Mouse (Mus musculus) brain, embryonic 14.5 days (tissue): ENCODE measurements at regions not wholly inside any gene's neighbourhood (a gene's known extent, or its start where the extent isn't known, plus 50 kb on each side); places are given as distances from the start of the nearest gene placed in this dataset.

Source experiments
- DNase-seq: peaks from one replicate; pipeline ENCODE4 v3.0.0-alpha.2; 2011; ENCODE audit warnings: low read depth
- CTCF ChIP-seq: fragments of 200-500 bp; IDR thresholded peaks from 2 replicates; pipeline ENCODE4 v1.5.1; 2012; ENCODE audit warnings: inconsistent platforms, mild to moderate bottlenecking, moderate library complexity, borderline replicate concordance; ENCODE audit not compliant: insufficient read depth, insufficient read length; ENCODE audit errors: extremely low read depth
- POLR2A ChIP-seq: fragments of 200-500 bp; IDR thresholded peaks from 2 replicates; pipeline ENCODE4 v1.6.1; 2012; ENCODE audit warnings: mild to moderate bottlenecking, inconsistent platforms, borderline replicate concordance; ENCODE audit not compliant: poor library complexity, insufficient read depth, insufficient read length, severe bottlenecking; ENCODE audit errors: extremely low read depth

DNA sequence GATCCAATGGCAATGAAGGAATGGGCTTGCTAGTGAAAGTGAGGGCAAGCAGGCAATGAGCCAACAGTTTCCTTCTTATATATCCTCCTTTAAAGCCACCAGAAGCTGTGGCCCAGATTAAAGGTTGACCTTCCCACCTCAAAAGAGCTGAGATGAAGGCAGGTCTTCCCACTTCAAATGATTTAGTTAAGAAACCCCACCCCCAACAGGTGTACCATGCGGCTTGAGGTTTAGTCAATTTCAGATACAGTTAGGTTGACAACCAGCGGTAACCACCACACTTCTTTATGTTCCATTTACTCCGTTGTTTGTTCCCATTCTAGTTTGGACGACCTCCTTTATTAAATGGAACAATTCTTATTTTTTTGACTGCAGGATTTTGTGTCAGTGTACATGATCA is 317.8 kb upstream of the Ptger4 start:
- TF ChIP-seq CTCF = no peak
- no peak for DNase-seq

DNA sequence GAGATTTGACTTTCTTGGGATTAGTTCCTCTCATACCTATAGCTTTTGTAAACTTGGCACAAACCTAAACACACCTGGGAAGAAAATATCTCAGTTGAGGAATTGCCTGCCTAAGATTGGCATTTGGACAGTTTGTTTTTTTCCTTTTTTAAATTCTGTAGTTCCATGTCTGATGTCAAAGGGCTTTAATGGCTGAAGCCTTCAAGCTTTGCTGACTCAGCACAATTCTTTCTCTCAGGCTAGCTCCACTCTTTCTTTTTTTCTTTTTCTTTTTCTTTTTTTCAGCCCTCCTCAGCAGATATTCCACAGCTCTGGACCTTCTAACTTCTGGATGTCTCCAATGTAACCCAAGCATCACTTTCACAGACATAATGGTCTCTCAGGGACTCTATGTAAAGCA is 330.4 kb upstream of the Ptger4 start:
- TF ChIP-seq POLR2A = no peak
- no peak for TF ChIP-seq CTCF
- DNase-seq = no peak

DNA sequence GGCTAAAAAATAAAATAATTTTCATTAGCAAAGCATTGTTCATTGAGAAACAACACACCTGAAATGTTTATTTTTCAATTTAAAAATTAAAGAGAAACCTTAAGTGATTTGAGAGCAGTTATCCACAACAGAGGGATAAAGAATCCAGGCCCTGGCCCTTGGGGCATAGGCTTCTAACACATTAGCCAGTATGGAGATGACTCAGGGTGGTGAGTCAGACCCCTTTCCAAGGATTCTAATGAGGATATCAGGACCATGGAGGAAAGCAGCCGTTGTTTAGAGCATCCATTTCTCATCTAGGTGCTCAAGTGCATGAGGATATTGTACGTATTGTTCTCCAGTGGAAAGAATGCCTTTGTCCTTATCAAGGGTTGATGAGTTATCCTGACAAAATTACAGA is 335.6 kb upstream of the Ptger4 start:
- TF ChIP-seq POLR2A = no peak
- TF ChIP-seq CTCF = no peak
- no peak for DNase-seq

DNA sequence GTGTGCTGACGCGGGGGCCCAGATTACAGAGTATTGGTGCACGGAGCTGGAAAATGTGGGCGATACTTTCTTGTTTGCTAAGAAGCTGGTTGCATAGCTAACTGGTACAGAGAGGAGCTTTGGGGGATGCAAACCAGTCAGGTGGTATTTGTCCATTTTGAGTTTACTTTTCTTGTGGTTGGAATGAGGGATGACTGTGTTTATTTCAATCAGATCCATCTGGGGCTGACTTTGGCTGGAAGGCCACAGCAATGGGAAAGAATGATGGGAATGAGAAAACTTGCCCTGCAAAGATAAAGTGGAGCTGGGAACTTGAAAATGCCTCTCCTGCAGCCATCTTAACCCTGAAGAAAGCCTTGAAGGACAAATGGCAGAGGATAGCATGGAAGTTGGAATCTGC is 336.4 kb upstream of the Ptger4 start:
- no peak for DNase-seq

DNA sequence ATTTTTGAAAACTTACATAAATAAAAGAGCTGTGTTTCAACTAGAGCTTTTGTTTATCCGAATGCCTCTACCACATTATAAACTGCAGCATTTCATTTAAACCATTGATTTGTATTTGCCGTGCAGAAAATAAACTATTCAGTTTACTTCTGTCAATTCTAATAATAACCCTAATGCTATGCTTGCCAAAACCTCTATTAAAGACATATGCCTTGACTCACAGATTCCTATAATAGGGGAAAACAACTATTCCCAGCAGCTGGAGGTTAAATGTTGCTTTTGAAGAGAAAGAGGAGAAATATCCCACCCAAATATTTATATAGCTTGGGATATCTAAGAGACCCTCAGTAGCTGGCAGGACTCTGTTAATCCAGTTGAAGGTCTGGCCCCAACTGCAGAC is 340.4 kb upstream of the Ptger4 start:
- TF ChIP-seq CTCF (no peak), POLR2A (no peak)
- no peak for DNase-seq

More for the DNA sequence above, 336.4 kb upstream of the Ptger4 start:
- TF ChIP-seq CTCF (no peak), POLR2A (no peak)

- DNase-seq = no peak
- TF ChIP-seq POLR2A = no peak
- TF ChIP-seq CTCF = no peak
Observed at GRCm38 (mm10) chr15:5604732-5605266, 360.8 kb upstream of the Ptger4 start.

- TF ChIP-seq POLR2A (no peak), CTCF (no peak)
- no peak for DNase-seq
Observed at GRCm38 (mm10) chr15:5607533-5607932, 363.5 kb upstream of the Ptger4 start.

- no peak for DNase-seq
- no peak for TF ChIP-seq CTCF
- TF ChIP-seq POLR2A = no peak
Observed at GRCm38 (mm10) chr15:5623021-5623420, 379.0 kb upstream of the Ptger4 start.

- TF ChIP-seq POLR2A (no peak), CTCF (no peak)
- no peak for DNase-seq
Observed at GRCm38 (mm10) chr15:5625367-5625766, 381.4 kb upstream of the Ptger4 start.

DNA sequence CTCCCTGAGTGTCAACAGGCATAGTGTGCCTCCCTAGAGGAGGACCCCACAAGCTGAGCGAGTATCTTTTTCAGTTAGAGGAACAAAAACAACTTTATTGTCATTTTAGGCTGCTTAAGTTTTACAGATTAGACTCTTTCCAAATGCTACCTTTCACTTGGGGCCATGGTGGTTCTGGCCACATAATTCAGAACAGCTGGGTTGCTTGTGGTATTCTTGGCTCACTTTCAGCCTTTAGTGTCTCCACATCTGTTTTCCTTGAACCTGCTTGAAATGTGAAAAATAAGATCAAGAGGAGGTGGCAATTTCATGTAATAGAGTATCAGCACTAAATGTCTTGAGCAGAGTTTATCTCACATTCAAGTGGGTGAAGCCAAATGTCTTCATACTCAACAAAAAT is 402.7 kb upstream of the Ptger4 start:
- TF ChIP-seq CTCF = no peak
- TF ChIP-seq POLR2A = no peak
- DNase-seq = no peak

DNA sequence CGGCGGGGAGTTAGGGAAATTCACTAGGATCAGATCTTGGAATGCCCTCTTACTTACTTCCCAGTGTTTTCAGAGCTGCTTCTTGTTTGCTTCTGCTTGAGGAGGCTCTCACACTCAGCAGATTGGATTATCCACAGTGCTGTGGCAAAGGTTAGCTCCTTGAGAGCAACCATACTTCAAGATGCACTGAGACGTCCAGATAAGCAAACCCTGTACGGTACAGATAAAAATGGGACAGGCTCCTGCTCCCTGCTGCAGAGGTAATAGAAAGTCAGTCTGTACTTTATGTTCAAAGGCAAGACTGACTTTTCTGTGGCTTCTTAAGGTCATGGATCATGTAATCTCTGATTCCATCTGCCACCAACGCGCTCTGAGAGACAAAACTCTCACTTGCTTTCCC is 414.8 kb upstream of the Ptger4 start:
- TF ChIP-seq CTCF = no peak
- TF ChIP-seq POLR2A = no peak
- no peak for DNase-seq

GRCm38 (mm10) chr15:5660819-5661218 is 416.8 kb upstream of the Ptger4 start:
- TF ChIP-seq CTCF = no peak
- DNase-seq = peak; percentile 26

DNA sequence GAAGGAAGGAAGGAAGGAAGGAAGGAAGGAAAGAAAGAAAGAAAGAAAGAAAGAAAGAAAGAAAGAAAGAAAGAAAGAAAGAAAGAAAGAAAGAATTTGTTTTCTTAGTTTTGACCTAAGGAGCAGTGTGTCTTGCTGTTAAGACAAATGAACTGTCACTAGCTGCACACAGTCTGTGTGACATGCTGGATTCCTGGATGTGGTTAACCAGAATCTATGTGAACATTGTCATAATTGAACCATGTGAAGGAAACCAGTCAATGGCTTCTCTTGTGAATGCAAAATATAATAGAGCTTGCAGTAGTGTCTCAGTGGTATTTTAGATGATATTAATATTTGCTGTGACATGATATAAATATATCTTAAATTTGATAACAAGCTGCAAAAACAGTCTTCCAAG is 427.8 kb upstream of the Ptger4 start:
- no peak for DNase-seq
- TF ChIP-seq CTCF = no peak
- TF ChIP-seq POLR2A = no peak
